In genomic region chr5:129165595-129165994, GRCm38 (mm10) we compare ENCODE assay signal across 16 mouse cellular contexts.
A peak's percentile ranks its signal among the peaks of the same experiment; 100 is the strongest.
DNase-seq lines count a peak whose midpoint lies in the region; ATAC-seq lines count a peak whose summit lies in the region.
"Had no signal": no experiment of that assay in that cellular context is flagged by ENCODE, and none has a peak within 500 bp of the region (broad histone marks: within the 10 kb centered on the region; RNA-seq: fewer than 3 reads in every experiment).

No protein-coding gene starts in this region.

- H3K36me3 ChIP-seq in heart, embryonic 15.5 days: no peaks in the 10 kb centered on the region
- H3K36me3 ChIP-seq in heart, embryonic 10.5 days: no peaks in the 10 kb centered on the region
- H3K36me3 ChIP-seq in hindbrain, embryonic 14.5 days (replicated peaks; ENCODE audit: control insufficient read depth, insufficient read depth): no peaks in the 10 kb centered on the region
- H3K36me3 ChIP-seq: forebrain, embryonic 10.5 days; limb, embryonic 13.5 days; midbrain, embryonic 10.5 days; neural tube, embryonic 13.5 days had no signal

- H3K9ac ChIP-seq in heart, embryonic 15.5 days: no peak overlapping the region
- no peak overlapping the region for H3K9ac ChIP-seq in hindbrain, embryonic 14.5 days
- H3K9ac ChIP-seq: limb, embryonic 13.5 days; neural tube, embryonic 13.5 days had no signal

- peaks cover 7% of the 10 kb centered on the region for H3K4me1 ChIP-seq in heart, embryonic 15.5 days (replicated peaks)
- H3K4me1 ChIP-seq in heart, embryonic 10.5 days: peaks cover 28% of the 10 kb centered on the region
- peaks cover 6% of the 10 kb centered on the region; the same call in 1 of the 2 replicates for H3K4me1 ChIP-seq in hindbrain, embryonic 14.5 days (replicated peaks; ENCODE audit: control insufficient read depth, insufficient read depth, low read length)

- 0 out of 2 replicates have a peak, but pooled peaks have one; percentile 10 for ATAC-seq in heart, embryonic 15.5 days (replicated peaks; ENCODE audit: insufficient number of reproducible peaks, insufficient read depth, low FRiP score, low read depth)
- no peak for ATAC-seq in megakaryocyte progenitor cell, adult 5-6 weeks (replicated peaks; ENCODE audit: poor library complexity)
- ATAC-seq in hindbrain, embryonic 14.5 days (ENCODE audit: low FRiP score): no peak
- ATAC-seq: Patski had no signal

- H3K27me3 ChIP-seq in heart, embryonic 15.5 days: no peaks in the 10 kb centered on the region
- H3K27me3 ChIP-seq in heart, embryonic 10.5 days (ENCODE audit: insufficient read depth, poor library complexity, severe bottlenecking): no peaks in the 10 kb centered on the region
- no peaks in the 10 kb centered on the region for H3K27me3 ChIP-seq in hindbrain, embryonic 14.5 days (ENCODE audit: control insufficient read depth, insufficient read depth, low read length)
- H3K27me3 ChIP-seq: limb, embryonic 13.5 days; neural tube, embryonic 13.5 days; Patski had no signal

- H3K4me2 ChIP-seq in heart, embryonic 15.5 days: no peak overlapping the region
- no peak overlapping the region for H3K4me2 ChIP-seq in hindbrain, embryonic 14.5 days (replicated peaks)
- H3K4me2 ChIP-seq: limb, embryonic 13.5 days; neural tube, embryonic 13.5 days had no signal

- DNase-seq in heart, embryonic 10.5 days (ENCODE audit: low spot score): no peak
- DNase-seq in kidney, postnatal 10 days: peak; percentile 39
- no peak for DNase-seq in kidney, adult 8-10 months
- DNase-seq in lung, postnatal 14 days: peak; percentile 30
- no peak for DNase-seq in hindbrain, embryonic 14.5 days (ENCODE audit: low spot score)
- DNase-seq: adrenal gland, postnatal 36 days; B cell, adult 2 months; cerebellum, adult 9-11 months; right cerebral cortex, postnatal 25 days had no signal

- H3K9me3 ChIP-seq in heart, embryonic 15.5 days (replicated peaks): no peaks in the 10 kb centered on the region
- H3K9me3 ChIP-seq in heart, embryonic 10.5 days: no peaks in the 10 kb centered on the region
- no peaks in the 10 kb centered on the region for H3K9me3 ChIP-seq in hindbrain, embryonic 14.5 days (ENCODE audit: control insufficient read depth, low read length)
- H3K9me3 ChIP-seq: forebrain, embryonic 10.5 days; limb, embryonic 13.5 days; midbrain, embryonic 10.5 days; neural tube, embryonic 13.5 days had no signal

- no peak overlapping the region for H3K4me3 ChIP-seq in heart, embryonic 15.5 days
- no peak overlapping the region for H3K4me3 ChIP-seq in heart, embryonic 10.5 days
- no peak overlapping the region for H3K4me3 ChIP-seq in hindbrain, embryonic 14.5 days (replicated peaks; ENCODE audit: low read length)
- H3K4me3 ChIP-seq: forebrain, embryonic 10.5 days; limb, embryonic 13.5 days; midbrain, embryonic 10.5 days; neural tube, embryonic 13.5 days had no signal

- WGBS in heart, embryonic 15.5 days: 42% methylated on average over 7 of the region's 7 CpGs
- WGBS in heart, embryonic 10.5 days: 62% methylated on average over 7 of the region's 7 CpGs
- WGBS in hindbrain, embryonic 14.5 days: 80% methylated on average over 7 of the region's 7 CpGs

- peak overlapping the region; percentile 69 for H3K27ac ChIP-seq in heart, embryonic 15.5 days
- no peak overlapping the region; the same call in 1 of the 2 replicates for H3K27ac ChIP-seq in heart, embryonic 10.5 days
- no peak overlapping the region for H3K27ac ChIP-seq in hindbrain, embryonic 14.5 days
- H3K27ac ChIP-seq: forebrain, embryonic 10.5 days; limb, embryonic 13.5 days; midbrain, embryonic 10.5 days; neural tube, embryonic 13.5 days had no signal

Comparison
In these comparisons a context has a peak if more than half of its experiments do, and no peak if none do; other contexts are left out.
1. DNase-seq: peak in kidney, postnatal 10 days (single experiment) and lung, postnatal 14 days (single experiment); none in heart, embryonic 10.5 days (single experiment), kidney, adult 8-10 months (0 of 2) and hindbrain, embryonic 14.5 days (single experiment).